Mouse (Mus musculus): ENCODE results near the gene Bcl2l12.
"Not testable (repeated sequence)": the region's sequence is repeated elsewhere in the genome, so short reads cannot be mapped to it uniquely, and the experiment has no call there.

Bcl2l12 gene

DNA sequence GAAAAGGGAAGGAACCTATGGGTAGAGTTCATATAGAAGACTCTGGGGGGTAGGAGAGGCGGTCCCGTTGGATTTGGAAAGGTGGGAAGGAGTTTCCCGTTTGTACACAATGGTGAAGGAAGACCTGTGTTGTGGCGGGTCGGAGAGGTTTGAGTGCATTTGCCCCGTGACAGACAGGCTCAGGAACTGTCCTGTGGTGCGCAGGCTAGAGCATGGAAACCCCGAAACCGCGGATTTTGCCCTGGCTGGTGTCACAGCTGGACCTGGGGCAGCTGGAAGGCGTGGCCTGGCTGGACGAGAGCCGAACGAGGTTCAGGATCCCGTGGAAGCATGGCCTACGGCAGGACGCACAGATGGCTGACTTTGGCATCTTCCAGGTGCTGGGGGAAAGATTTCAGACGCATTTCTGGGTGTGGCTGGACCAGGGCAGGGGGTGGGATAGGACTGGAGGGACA lies at the start of gene Bcl2l12:
TSS of gene Bcl2l12 (minus strand) at position 212 of the 455 bp plus-strand sequence.
- in situ Hi-C loops (cut with MboI; ENCODE audit: low pct_unique_long_range_greater_than_20kb in 1 of 2, low sequenced_read_pairs in 2 of 2, unreplicated experiment in 1 of 2) = no loop called here

DNA sequence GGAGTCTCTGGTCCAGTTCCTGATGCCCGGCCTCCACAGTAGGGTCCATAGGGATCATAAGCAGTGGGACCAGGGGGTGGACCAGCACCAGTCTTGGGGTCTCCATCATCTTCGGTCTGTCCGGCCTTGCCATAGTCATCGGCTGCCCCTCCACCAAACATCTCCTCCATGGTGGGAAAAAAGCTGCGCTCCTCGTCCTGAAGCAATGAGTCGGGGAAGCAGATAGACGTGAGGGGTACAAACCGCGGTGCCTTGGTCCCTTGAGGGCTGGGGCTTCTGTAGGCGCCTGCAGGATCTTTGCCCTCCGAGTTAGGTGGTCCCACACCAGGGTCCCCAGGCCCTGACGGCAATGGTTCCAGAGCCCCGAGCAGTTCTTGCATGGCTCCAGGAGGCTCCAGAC lies 49.0 kb upstream of the Bcl2l12 start:
- in situ Hi-C loops (cut with MboI; ENCODE audit: low pct_unique_long_range_greater_than_20kb in 1 of 2, low sequenced_read_pairs in 2 of 2, unreplicated experiment in 1 of 2) = no loop called here

DNA sequence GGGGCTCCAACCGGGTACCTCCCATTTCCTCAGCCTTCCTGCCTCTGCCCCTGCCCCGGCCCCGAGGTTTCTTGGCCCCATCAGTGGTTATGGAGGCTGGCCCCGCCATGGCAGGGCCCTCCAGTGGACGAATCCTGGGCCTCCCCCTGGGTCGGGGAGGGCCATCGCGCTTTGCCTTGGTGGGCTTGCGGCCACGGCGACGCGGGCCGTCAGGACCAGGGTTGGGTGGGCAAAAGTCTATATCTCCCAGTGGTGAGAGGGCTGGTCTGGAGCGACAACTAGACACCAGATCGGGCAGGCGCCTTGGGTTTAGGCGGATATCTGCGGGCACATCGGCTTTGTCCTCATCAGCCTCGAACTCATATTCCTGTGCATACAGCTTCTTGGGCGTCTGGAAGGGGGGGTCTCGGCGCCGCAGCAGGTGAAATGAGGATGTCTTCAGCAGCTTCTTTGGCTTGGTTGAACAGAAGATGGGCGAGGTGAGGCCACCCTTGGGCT lies 48.4 kb upstream of the Bcl2l12 start:
- in situ Hi-C loops (cut with MboI; ENCODE audit: low pct_unique_long_range_greater_than_20kb in 1 of 2, low sequenced_read_pairs in 2 of 2, unreplicated experiment in 1 of 2) = no loop called here

DNA sequence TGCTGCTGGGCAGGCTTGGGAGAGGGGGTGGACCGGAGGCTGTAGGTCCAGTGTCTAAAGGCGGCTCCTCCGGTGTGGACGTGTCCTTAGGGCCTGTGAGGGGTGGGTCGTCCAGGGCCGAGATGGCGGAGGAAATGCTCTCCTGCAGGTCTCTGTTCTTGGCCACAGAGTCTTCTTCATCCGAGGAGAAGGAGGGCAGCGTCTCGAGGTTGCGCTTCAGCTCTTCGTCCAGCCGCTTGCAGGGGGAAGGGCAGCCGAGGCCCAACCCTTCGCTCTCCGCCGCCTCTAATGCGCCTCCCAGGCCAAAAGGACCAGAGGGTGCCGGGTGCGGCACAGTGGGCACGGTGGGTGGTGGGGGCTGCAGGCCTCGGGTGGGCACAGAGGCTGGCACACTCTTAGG lies 47.2 kb upstream of the Bcl2l12 start:
- in situ Hi-C loops (cut with MboI; ENCODE audit: low pct_unique_long_range_greater_than_20kb in 1 of 2, low sequenced_read_pairs in 2 of 2, unreplicated experiment in 1 of 2) = no loop called here

GRCm38 (mm10) chr7:45043307-45043706 lies 44.8 kb upstream of the Bcl2l12 start:
- in situ Hi-C loops (cut with MboI; ENCODE audit: low pct_unique_long_range_greater_than_20kb in 1 of 2, low sequenced_read_pairs in 2 of 2, unreplicated experiment in 1 of 2) = no loop called here

GRCm38 (mm10) chr7:45040851-45041250 lies 42.3 kb upstream of the Bcl2l12 start:
- in situ Hi-C loops (cut with MboI; ENCODE audit: low pct_unique_long_range_greater_than_20kb in 1 of 2, low sequenced_read_pairs in 2 of 2, unreplicated experiment in 1 of 2) = no loop called here

DNA sequence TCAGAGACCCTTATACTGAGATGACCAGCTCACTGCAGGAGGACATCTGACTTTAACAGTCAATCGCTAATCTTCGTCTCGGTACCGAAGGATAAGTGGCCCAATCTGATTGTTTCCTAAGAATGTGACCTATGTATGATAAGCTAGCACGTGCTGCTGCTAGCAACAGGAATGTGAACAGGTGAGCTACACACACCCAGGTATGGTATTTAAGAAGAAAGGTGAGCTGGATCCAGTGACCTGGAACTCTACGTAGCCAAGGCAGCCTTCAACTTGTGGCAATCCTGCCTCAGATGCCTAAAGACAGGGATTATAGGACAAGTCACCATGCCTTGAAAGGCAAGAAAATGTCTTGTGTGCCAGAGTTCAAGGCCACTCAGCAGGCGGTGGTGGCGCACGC lies 39.9 kb upstream of the Bcl2l12 start:
- in situ Hi-C loops (cut with MboI; ENCODE audit: low pct_unique_long_range_greater_than_20kb in 1 of 2, low sequenced_read_pairs in 2 of 2, unreplicated experiment in 1 of 2) = no loop called here

- in situ Hi-C loops (cut with MboI; ENCODE audit: low pct_unique_long_range_greater_than_20kb in 1 of 2, low sequenced_read_pairs in 2 of 2, unreplicated experiment in 1 of 2) = no loop called here
Observed at GRCm38 (mm10) chr7:45037720-45038361, 39.3 kb upstream of the Bcl2l12 start.

GRCm38 (mm10) chr7:45036702-45037101 lies 38.2 kb upstream of the Bcl2l12 start:
- in situ Hi-C loops (cut with MboI; ENCODE audit: low pct_unique_long_range_greater_than_20kb in 1 of 2, low sequenced_read_pairs in 2 of 2, unreplicated experiment in 1 of 2) = no loop called here

DNA sequence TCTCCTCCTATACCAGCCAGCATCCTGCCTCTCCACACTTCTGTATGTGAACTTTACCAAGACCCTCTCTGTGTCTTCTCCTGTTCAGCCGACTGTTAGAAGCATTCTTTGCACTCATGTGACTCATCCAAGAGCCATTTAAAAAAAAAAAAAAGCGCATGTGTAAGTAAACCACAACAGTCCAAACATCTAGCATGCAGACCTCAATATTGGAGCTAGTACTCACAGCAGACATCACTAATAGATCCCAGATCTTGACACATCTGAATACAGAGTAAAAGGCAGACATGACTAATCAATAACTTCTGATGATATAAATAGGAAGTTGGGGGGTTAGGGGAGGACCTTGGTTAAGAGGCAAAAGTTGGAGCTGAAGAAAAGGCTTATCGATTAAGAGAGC lies 37.1 kb upstream of the Bcl2l12 start:
- in situ Hi-C loops (cut with MboI; ENCODE audit: low pct_unique_long_range_greater_than_20kb in 1 of 2, low sequenced_read_pairs in 2 of 2, unreplicated experiment in 1 of 2) = no loop called here

DNA sequence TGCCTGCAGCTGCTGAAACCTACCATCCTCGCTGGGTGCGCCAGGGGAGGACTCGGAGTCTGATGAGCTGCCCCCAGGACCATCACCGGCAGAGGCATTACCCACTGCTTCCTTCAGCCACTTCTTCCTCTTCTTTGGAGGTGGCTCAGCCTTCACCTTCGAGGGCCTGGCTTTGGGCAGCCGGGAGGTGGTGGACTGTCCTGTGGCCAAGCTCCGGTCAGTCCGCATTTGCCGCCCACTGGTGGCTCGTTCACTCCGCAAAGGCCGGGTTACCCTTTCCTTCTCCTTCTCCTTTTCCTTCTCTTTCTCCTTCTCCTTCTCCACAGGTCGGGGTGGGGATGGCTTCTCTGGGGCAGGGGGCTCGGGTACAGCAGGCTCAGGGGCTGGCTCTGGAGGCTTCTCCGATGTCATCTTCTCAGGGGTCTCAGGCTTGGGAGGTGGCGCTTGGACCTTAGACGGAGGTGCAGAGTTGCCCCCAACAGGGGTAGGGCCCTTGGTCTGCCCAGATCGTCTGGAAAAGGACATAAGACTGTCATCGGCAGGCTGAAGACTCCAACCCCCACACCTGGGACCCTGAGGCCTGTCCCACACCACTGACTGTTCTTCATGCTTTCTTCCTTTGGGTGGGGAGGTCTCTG lies 35.3 kb upstream of the Bcl2l12 start:
- in situ Hi-C loops (cut with MboI; ENCODE audit: low pct_unique_long_range_greater_than_20kb in 1 of 2, low sequenced_read_pairs in 2 of 2, unreplicated experiment in 1 of 2) = no loop called here

DNA sequence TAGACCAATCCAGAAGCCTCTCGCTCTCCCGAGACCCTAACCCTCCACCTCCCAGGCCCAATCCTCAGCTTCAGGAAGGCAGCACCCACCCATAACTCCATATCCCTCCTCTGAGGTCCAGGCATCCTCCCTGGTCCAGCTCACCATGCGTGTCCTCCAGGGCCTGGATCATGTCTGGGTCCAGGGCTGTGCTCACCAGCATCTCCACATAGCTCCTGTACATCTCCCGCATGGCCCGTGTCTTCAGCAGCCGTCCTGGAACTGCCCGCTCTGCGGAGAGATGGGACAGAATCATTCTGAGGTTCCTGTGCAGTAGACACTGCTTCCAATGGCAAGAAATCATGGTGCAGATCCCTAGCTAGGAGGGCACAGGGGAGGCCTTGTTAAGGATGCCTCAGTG lies 32.3 kb upstream of the Bcl2l12 start:
- in situ Hi-C loops (cut with MboI; ENCODE audit: low pct_unique_long_range_greater_than_20kb in 1 of 2, low sequenced_read_pairs in 2 of 2, unreplicated experiment in 1 of 2) = no loop called here

GRCm38 (mm10) chr7:45029995-45030394 lies 31.5 kb upstream of the Bcl2l12 start:
- in situ Hi-C loops (cut with MboI; ENCODE audit: low pct_unique_long_range_greater_than_20kb in 1 of 2, low sequenced_read_pairs in 2 of 2, unreplicated experiment in 1 of 2) = no loop called here

GRCm38 (mm10) chr7:45028351-45028750 lies 29.8 kb upstream of the Bcl2l12 start:
- in situ Hi-C loops (cut with MboI; ENCODE audit: low pct_unique_long_range_greater_than_20kb in 1 of 2, low sequenced_read_pairs in 2 of 2, unreplicated experiment in 1 of 2) = no loop called here

GRCm38 (mm10) chr7:45027761-45028160 lies 29.2 kb upstream of the Bcl2l12 start:
- in situ Hi-C loops (cut with MboI; ENCODE audit: low pct_unique_long_range_greater_than_20kb in 1 of 2, low sequenced_read_pairs in 2 of 2, unreplicated experiment in 1 of 2) = no loop called here

DNA sequence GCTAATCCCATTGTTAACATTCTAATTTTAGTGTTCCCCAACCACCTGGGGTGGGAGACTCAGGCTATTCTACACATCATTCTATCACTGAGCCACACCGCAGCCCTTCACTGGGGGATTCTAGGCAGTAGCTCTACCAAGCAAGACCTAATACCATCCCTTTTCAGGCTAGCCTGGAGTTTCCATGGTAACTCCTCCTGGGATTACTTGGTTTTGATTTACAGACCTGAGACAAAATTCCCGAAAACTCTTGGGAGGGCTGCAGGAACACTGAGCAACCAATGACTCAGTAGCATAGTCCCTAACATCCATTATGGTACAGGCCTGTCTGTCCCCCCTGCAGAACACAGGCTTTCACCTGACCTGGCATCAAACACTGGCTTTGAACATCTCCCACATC lies 27.7 kb upstream of the Bcl2l12 start:
- in situ Hi-C loops (cut with MboI; ENCODE audit: low pct_unique_long_range_greater_than_20kb in 1 of 2, low sequenced_read_pairs in 2 of 2, unreplicated experiment in 1 of 2) = no loop called here

DNA sequence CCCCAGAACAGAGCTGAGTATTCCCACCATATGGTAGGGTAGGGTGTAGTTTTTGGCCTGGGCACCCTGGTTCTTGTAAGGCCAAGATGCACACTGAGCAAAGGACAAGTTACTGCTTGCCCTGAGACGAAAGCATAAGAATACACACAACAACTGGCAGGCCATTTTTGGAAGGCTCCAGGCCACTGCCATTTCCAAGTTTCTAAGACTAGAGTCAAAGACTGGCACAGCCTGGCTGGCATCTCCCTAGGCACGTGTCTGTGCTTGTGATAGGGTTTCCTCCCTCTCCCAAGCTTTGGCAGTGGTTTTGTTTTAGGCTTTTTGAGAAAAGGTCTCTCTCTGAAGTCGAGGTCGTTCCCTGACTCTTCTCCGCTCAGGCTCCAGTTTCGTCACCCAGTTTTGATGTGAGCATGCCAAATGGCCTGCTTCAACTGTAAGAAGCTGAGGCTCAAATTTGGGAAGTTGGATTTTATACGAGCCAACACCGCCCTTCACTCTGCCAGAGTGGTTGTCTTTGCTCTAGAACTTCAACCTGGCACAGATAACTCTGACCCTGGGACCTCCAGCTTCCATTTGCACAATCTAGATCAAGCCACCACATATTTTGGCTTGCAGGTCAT lies 27.2 kb upstream of the Bcl2l12 start:
- in situ Hi-C loops (cut with MboI; ENCODE audit: low pct_unique_long_range_greater_than_20kb in 1 of 2, low sequenced_read_pairs in 2 of 2, unreplicated experiment in 1 of 2) = no loop called here

DNA sequence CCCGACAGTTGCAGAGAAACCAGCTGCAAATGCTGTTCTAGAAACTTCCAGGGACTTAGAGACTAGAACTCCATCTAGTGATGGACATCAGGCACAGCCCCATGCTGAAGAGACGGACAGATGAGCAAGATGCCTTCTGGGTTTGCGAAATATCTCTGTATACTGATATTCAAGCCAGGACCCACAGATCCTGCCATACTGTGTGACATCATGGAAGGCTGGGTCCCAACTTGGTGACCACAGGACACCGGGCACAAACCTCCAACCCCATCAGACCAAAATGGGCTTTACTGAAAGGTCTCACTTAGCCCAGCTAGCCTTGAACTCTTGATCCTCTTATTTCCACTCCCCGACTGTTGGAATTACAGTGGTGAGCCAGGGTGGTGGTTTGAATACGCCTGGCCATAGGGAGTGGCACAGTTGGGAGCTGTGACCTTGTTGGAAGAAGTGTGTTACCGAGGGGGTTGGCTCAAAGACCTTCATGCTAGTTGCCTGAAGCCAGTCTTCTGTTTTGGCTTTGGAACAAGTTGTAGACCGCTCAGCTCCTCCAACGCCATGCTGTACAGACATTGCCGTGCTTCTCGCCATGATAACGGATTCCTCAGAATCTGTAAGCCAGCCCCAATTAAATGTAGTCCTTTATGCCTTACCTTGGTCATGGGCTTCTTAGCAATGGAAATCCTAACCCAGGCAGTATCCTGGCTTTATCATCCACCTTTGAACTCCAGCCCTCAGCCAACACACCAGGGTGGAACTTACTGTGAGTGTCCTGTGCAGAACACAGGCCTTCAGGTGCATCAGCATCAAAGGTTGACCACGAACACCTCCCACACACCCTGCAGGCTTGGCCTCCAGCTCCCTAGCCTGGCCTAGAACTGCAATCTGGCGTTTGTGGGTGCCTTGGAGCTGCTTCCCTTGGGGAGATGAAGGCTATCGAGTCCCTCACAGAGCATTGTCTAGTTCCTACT lies 26.1 kb upstream of the Bcl2l12 start:
- in situ Hi-C loops (cut with MboI; ENCODE audit: low pct_unique_long_range_greater_than_20kb in 1 of 2, low sequenced_read_pairs in 2 of 2, unreplicated experiment in 1 of 2) = no loop called here

DNA sequence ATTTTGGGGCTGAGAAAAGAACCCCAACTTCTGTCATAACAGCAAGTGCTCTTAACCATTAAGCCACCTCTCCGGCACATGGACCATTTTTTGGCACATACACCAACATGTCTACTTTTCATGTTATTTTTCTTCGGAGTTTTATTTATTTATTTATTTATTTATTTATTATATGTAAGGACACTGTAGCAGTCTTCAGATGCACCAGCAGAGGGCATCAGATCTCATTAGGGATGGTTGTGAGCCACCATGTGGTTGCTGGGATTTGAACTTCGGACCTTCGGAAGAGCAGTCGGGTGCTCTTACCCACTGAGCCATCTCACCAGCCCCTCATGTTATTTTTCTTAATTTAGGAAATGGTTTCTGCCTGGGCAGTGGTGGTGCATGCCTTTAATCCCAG lies 25.2 kb upstream of the Bcl2l12 start:
- in situ Hi-C loops (cut with MboI; ENCODE audit: low pct_unique_long_range_greater_than_20kb in 1 of 2, low sequenced_read_pairs in 2 of 2, unreplicated experiment in 1 of 2) = not testable (repeated sequence)

Data from mouse embryonic stem cell (cell line).